ENCODE assay signal across 31 mouse cellular contexts in the genomic region with DNA sequence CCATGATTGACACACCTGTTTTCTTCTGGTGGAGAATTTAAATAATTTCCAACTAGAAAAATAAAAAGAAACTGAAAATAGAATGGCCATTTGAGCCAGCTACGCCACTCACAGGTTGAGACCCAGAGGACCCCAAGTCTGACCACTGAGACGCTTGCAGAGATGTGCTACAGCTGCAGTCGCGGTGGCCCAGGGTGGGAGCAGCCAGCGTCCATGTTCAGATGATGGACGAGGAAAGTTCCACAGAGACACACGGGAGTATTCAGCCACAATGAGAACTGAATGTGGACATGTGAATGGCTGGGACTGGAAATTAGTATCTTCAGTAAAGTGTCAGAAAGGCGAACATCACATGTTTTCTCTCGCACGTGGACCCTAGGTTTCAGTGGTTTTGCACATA.
"Had no signal": no experiment of that assay in that cellular context is flagged by ENCODE, and none has a peak within 500 bp of the region (broad histone marks: within the 10 kb centered on the region; RNA-seq: fewer than 3 reads in every experiment).

No protein-coding gene starts in this region.

- H3K9ac ChIP-seq: limb, embryonic 12.5 days; limb, embryonic 13.5 days; limb, embryonic 15.5 days; liver, embryonic 12.5 days; liver, embryonic 13.5 days; liver, embryonic 14.5 days; liver, embryonic 15.5 days; liver, postnatal 0 days; lung, embryonic 14.5 days; lung, embryonic 15.5 days; midbrain, embryonic 12.5 days; midbrain, embryonic 13.5 days; midbrain, embryonic 15.5 days; neural tube, embryonic 12.5 days had no signal

- H3K4me3 ChIP-seq: limb, embryonic 10.5 days; limb, embryonic 12.5 days; limb, embryonic 13.5 days; limb, embryonic 15.5 days; liver, embryonic 12.5 days; liver, embryonic 13.5 days; liver, embryonic 15.5 days; lung, embryonic 15.5 days; midbrain, embryonic 10.5 days; midbrain, embryonic 12.5 days; midbrain, embryonic 13.5 days; midbrain, embryonic 15.5 days; myocyte; neural tube, embryonic 12.5 days had no signal

- H3K27ac ChIP-seq: limb, embryonic 10.5 days; limb, embryonic 12.5 days; limb, embryonic 13.5 days; limb, embryonic 15.5 days; liver, embryonic 12.5 days; liver, embryonic 13.5 days; liver, embryonic 14.5 days; liver, embryonic 15.5 days; lung, embryonic 15.5 days; macrophage; midbrain, embryonic 10.5 days; midbrain, embryonic 12.5 days; midbrain, embryonic 13.5 days; midbrain, embryonic 15.5 days; neural tube, embryonic 12.5 days had no signal

- H3K9me3 ChIP-seq: limb, embryonic 10.5 days; limb, embryonic 13.5 days; limb, embryonic 15.5 days; liver, embryonic 12.5 days; liver, embryonic 13.5 days; liver, embryonic 15.5 days; lung, embryonic 15.5 days; midbrain, embryonic 10.5 days; midbrain, embryonic 12.5 days; midbrain, embryonic 15.5 days; neural tube, embryonic 12.5 days had no signal

- DNase-seq: left cerebral cortex, postnatal 4 days; liver; liver, embryonic 13.5 days; liver, postnatal 0 days; lung, adult 18-20 months; lung, adult 2 months; lung, embryonic 14.5 days; lung, postnatal 10 days; lung, postnatal 14 days; lung, postnatal 36 days; lung, postnatal 4 days; midbrain, embryonic 14.5 days had no signal

- ATAC-seq: liver, embryonic 12.5 days; liver, postnatal 0 days; lung, postnatal 0 days; midbrain, embryonic 13.5 days; midbrain, embryonic 15.5 days; midbrain, embryonic 16.5 days had no signal

- H3K4me2 ChIP-seq: limb, embryonic 12.5 days; limb, embryonic 13.5 days; limb, embryonic 15.5 days; liver, embryonic 11.5 days; liver, embryonic 12.5 days; liver, embryonic 13.5 days; liver, embryonic 15.5 days; lung, embryonic 14.5 days; lung, embryonic 15.5 days; midbrain, embryonic 11.5 days; midbrain, embryonic 12.5 days; midbrain, embryonic 13.5 days; midbrain, embryonic 15.5 days; neural tube, embryonic 12.5 days had no signal

- H3K36me3 ChIP-seq: limb, embryonic 10.5 days; limb, embryonic 12.5 days; limb, embryonic 13.5 days; limb, embryonic 15.5 days; liver, embryonic 12.5 days; liver, embryonic 13.5 days; liver, embryonic 15.5 days; lung, embryonic 15.5 days; midbrain, embryonic 10.5 days; midbrain, embryonic 12.5 days; midbrain, embryonic 13.5 days; midbrain, embryonic 15.5 days; neural tube, embryonic 12.5 days had no signal

- H3K4me1 ChIP-seq: limb, embryonic 10.5 days; limb, embryonic 12.5 days; limb, embryonic 13.5 days; limb, embryonic 15.5 days; liver, embryonic 12.5 days; liver, embryonic 13.5 days; liver, embryonic 15.5 days; lung, embryonic 15.5 days; midbrain, embryonic 10.5 days; midbrain, embryonic 12.5 days; midbrain, embryonic 13.5 days; midbrain, embryonic 15.5 days; neural tube, embryonic 12.5 days had no signal

- H3K27me3 ChIP-seq: limb, embryonic 12.5 days; limb, embryonic 13.5 days; limb, embryonic 15.5 days; liver, embryonic 12.5 days; liver, embryonic 13.5 days; liver, embryonic 15.5 days; lung, embryonic 15.5 days; midbrain, embryonic 12.5 days; midbrain, embryonic 13.5 days; midbrain, embryonic 15.5 days; neural tube, embryonic 12.5 days had no signal
